Mouse (Mus musculus) T-helper 2 cell (primary cell): ENCODE data around the gene Zbtb20.

Experiments used
- in situ Hi-C: fragments of 300-600 bp; cut with MboI, MseI; formaldehyde crosslinking; loops from one replicate; pipeline ENCODE4 v1.15.1; 2025; ENCODE audit warnings: high pct_unique_total_duplicates

The Zbtb20 gene

DNA sequence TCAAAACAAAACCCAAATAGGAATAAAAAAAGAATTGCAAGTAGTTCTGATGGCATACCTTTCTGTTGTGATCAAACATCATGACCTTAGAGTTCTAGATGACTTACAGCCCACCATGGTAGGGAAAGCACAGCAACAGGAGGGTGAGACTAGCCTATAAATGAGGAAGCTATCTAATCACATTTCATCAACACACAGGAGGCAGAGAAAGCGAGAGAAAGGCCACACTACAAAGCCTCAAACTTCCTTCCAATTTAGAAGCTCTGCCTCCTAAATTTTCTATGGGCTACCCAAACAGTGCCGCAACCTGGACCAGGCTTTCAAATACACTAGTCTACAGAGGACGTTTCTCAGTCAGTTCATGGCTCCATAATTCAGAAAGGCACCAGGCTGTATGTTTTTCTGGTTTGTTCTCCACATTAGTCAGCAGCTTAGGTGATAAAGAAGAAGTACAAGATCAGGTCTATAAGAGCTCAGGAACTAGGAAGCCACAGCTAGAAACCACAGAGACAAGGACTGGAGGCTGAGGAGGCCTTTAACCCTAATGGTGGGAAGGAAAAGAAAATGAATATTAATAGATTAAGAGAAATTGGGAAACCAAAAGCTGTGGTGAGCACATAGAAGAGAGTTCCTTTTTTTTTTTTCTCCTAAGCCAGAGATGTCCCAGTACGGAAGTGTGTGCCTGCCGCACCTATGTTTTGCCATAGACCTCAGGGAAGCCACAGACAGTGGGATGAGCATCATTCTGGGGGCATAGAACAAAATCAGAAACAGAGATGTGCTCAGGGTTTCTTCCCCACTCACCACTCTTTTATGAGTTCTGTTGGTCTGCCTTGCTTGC is 572.7 kb downstream of the Zbtb20 start:
- in situ Hi-C loops: no loop called here

- in situ Hi-C loops: no loop called here
These were observed 578.8 kb downstream of the Zbtb20 start for GRCm38 (mm10) chr16:43454370-43454934.

DNA sequence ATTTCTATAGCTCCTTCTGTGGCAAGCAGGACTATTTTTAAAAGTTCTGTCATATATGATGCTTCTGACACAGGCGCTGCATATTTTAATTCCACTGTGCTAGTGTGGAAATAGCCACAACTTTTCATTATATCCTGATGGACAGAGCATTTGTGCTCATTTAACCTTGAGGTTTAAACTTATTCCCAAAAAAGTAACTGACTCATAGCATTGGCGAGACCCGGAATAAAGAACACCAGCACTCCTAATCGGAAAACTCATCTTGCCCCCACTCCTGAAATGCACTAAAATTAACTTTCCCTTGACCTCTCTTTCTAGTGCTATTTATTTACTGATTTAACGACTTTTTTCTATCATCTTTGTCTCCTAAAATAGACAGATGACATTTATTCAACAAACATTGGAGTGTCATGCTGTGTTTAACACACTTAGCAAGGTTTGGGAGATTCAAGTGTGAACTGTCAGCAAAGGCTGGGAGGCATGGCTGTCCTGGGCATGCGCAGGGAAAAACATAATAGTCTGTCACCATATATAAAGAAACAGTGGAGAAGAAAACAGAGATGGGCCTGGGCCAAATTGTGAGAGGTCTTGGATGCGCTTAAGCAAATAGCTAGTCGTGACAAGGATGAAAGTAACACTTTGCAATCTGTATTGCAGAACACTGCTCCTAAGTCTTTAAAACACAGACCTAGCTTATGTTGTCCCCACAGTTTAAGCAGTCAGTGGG is 580.9 kb downstream of the Zbtb20 start:
- in situ Hi-C loops: no loop called here

DNA sequence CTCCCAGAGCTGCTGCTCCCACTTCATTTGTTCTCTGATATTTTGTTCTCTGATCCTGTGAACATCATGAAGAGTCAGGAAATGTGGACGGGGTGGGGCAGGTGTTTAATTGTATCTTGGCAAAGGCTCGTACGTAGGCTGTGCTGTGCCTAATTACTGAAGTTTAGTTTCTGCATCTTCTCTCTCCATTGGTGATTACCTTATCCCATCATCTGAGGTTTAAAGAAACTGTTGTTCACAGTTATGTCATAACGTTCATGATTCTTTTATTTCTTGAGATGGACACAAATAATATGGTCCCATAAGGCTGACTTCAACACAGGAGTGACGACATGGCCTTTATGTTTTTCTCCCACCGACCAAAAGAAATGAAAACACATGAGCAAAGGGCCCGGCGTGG is 582.1 kb downstream of the Zbtb20 start:
- in situ Hi-C loops: no loop called here

DNA sequence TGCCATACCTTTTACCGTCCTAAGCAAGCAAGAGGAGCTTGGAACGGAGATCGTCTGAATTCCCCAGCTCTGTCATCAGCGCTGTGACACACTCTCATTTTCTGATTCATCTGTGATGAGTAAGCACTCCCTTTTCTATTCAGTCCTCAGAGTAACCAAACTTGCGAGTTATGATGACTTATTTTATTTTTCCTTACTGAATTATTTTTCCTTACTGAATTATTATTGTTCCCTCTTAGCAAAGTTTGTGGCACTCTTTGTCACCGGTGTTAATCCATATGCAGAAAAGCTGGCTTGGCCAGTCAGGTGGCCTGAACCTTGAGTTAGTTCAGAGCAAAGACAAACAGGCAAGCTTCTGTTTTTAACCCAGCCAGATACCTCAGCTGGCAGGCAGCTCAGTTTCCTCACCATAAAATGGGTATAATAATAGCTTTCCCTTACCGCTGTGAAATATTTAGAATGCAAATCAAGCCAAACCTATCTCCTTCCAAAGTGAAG is 583.1 kb downstream of the Zbtb20 start:
- in situ Hi-C loops: no loop called here

DNA sequence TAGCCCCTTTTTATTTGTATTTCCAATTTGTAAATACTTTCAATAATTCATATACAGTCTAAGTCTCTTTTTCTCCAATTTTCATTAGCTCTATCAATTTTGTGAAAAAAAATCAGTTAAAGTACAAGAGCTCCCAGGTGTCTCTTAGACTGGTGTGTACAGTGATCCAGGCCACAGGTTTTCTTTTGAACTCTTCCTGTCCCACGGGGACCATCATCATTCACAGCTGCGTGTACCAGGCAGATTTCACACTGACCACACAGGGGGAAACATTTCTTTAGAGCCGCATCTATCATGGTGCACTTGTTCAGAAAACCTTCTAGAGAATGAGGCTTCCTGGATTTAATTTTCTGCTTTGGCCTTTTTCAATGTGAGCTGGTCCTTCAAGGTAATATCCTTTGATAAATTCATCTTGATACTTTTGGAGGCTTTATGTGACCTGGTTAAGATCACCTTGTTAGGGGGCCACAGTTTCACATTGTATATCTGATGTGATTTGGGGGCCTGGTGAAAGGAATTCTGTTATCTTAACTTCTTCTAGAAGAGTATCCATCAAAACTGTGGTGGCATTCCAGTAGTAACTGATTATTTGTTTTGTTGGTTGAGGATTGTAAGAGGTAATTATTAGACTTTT is 586.2 kb downstream of the Zbtb20 start:
- in situ Hi-C loops: no loop called here

DNA sequence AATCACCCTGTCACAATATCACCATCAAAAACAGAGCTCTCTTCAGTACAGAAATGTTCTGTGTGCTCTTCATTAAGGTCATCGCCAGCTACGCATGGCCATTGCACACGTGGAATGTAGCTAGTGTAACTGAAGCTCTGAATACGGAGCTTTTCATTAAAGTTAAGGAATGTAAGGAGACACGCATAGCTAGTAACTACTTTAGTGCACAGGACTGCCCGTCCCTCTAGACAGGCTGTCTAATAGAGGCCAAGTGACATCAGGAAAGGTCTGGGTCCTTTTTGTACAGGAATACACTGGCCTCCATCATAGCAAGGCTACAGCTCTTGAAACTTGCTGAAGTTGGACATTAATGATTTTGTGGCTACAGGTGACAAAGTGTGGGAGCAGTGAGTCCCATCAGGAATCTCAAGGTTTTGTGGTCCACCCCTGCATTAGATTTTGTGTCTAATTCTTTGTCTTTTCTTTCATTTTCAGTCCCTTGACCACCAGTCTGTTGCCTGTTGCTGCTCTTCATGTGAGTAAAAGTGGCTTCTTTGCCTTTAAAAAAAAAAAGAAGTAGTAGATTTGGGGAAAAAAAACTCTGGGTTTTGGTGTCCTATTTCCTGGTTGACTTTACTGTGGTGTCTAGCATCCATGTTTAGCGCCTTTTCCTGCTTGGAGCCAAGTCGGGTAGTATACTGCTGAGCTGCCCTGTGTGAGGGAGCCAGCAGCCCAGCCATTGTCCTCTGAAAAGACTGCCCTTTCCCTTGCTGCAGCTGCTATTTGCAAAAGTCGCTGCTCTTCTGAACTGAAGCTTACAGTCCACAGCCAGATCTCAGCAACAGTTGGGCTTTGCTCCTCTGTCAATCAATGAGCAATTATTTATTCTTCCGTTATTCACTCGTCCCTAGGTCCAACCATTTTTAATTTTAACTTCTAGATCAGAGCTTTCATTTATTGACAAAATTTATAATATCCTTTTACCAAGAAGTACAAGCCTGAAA is 587.1 kb downstream of the Zbtb20 start:
- in situ Hi-C loops: no loop called here

- in situ Hi-C loops: no loop called here
These were observed 588.2 kb downstream of the Zbtb20 start for GRCm38 (mm10) chr16:43463684-43464475.

DNA sequence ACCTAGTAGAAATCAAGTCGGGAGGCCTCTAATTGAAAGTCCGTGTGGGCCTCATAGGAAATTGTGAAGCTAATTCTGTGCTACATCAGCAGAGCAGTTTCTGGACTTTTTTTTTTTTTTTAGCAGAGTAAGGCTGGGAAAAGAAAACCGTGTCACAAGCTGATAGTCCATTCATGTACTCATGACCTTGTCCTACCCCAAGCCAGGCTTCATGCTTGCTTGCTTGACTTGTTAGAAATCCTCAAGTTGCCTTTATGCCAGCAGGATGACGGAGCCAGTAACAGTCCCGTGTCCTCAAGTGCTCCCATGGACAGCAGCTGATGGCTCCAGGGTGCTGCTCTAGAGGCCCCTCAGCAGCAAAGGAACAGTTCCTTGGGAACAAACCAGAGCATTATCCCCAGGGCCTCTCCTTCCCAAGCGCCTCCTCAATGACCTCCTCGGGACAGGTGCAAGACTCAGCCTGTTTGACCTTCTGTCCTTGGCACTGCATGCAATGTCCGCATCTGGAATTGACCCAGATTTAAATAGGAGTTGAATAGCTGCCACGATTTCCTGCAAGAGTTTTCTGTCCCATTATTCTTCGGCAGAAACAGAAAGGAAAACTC is 588.9 kb downstream of the Zbtb20 start:
- in situ Hi-C loops: no loop called here

DNA sequence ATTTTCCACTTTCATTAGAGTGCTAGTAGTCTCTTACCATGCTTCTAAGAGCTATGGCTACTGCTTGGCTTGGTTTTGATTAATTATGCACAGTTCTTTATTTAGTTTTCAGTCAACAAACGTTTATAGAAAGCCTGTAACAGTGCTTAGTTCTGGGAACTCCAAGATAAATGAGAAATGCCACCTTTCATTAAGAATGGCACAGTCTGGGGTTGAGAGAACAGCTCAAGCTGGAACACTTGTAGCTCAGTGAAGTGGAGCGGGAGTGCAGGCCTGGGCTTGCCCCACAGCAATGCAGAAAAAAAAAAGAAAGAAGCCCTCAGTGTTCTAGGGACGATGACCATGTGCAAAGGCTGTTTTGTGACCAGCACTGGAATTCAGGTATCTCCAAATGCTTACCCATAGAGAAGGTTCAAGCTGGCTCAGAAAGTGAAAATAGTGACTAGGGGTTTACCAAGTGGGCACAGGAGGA is 589.7 kb downstream of the Zbtb20 start:
- in situ Hi-C loops: no loop called here

- in situ Hi-C loops: no loop called here
These were observed 590.5 kb downstream of the Zbtb20 start for GRCm38 (mm10) chr16:43465921-43466748.

GRCm38 (mm10) chr16:43466749-43467065 is 591.0 kb downstream of the Zbtb20 start:
- in situ Hi-C loops: no loop called here

- in situ Hi-C loops: no loop called here
These were observed 595.4 kb downstream of the Zbtb20 start for GRCm38 (mm10) chr16:43471060-43471459.

- in situ Hi-C loops: no loop called here
These were observed 599.5 kb downstream of the Zbtb20 start for GRCm38 (mm10) chr16:43474941-43475728.

GRCm38 (mm10) chr16:43476921-43477320 is 601.2 kb downstream of the Zbtb20 start:
- in situ Hi-C loops: no loop called here

- in situ Hi-C loops: no loop called here
These were observed 602.7 kb downstream of the Zbtb20 start for GRCm38 (mm10) chr16:43478352-43478751.

GRCm38 (mm10) chr16:43480532-43480931 is 604.9 kb downstream of the Zbtb20 start:
- in situ Hi-C loops: no loop called here

- in situ Hi-C loops: no loop called here
These were observed 606.4 kb downstream of the Zbtb20 start for GRCm38 (mm10) chr16:43482125-43482524.
